10 mouse cellular contexts compared by ENCODE assay signal in the genomic region with DNA sequence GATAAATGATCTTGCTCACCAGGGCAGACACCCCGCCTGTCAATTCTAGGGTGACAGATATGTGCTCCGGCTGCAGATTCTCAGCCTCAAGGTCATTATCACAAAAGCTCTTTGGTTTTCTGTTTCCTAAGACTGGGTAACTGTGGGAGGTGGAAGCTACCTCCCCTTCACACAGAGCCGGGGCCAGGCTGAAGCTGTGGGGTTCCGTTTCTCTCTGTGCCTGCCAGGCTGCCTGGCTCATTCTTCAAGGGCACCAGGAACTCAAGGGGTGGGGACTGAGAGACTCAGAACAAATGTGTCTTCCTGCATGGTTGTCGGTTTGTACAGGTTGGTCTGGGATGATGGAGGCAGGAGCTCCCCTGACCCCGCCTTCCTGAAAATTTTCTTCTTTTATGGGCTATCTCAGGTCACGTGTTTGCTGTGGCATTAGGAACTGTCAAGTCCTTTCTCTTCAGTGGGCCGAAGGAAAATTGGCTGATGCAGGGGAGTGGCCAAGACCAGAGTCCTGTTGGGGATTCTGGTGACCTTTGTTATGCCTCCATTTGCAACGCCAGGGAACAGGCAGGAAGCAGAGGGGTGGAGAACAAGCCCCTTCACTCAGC.
A peak's percentile ranks its signal among the peaks of the same experiment; 100 is the strongest.
DNase-seq lines count a peak whose midpoint lies in the region; ATAC-seq and TF ChIP-seq lines count a peak whose summit lies in the region.
"Had no signal": no experiment of that assay in that cellular context is flagged by ENCODE, and none has a peak within 500 bp of the region (broad histone marks: within the 10 kb centered on the region; RNA-seq: fewer than 3 reads in every experiment).

No protein-coding gene starts in this region.

- H3K9me3 ChIP-seq in midbrain, postnatal 0 days (ENCODE audit: low read length) = no peaks in the 10 kb centered on the region
- H3K9me3 ChIP-seq in midbrain, embryonic 13.5 days = no peaks in the 10 kb centered on the region
- H3K9me3 ChIP-seq: limb, embryonic 10.5 days had no signal

- WGBS in midbrain, postnatal 0 days = 37% methylated on average over 9 of the region's 9 CpGs
- WGBS in midbrain, embryonic 13.5 days = 51% methylated on average over 9 of the region's 9 CpGs

- no peak for TF ChIP-seq CTCF in midbrain, postnatal 0 days (IDR thresholded peaks at IDR 0.05)

- DNase-seq in midbrain, postnatal 0 days (ENCODE audit: low spot score) = peak; percentile 22
- peak; percentile 11 to 29 for DNase-seq in adrenal gland, postnatal 36 days
- DNase-seq in cerebellum, postnatal 36 days = peak; percentile 49 to 53
- DNase-seq in ovary, postnatal 10 days (ENCODE audit: low spot score) = no peak
- DNase-seq in B cell, adult 2 months = no peak
- DNase-seq: kidney, adult 11 months; liver, postnatal 0 days had no signal

- H3K4me3 ChIP-seq in midbrain, postnatal 0 days (ENCODE audit: low read depth, low read length) = no peak overlapping the region
- H3K4me3 ChIP-seq in midbrain, embryonic 13.5 days (replicated peaks) = no peak overlapping the region
- H3K4me3 ChIP-seq: limb, embryonic 10.5 days had no signal

- 0 out of 2 replicates have a peak, but pooled peaks cover 3% of the 10 kb centered on the region for H3K4me1 ChIP-seq in midbrain, postnatal 0 days (ENCODE audit: insufficient read depth, low read length)
- H3K4me1 ChIP-seq in midbrain, embryonic 13.5 days (replicated peaks) = peaks cover 36% of the 10 kb centered on the region

- peaks cover 25% of the 10 kb centered on the region for H3K36me3 ChIP-seq in midbrain, postnatal 0 days (ENCODE audit: insufficient read depth, low read length)
- no peaks in the 10 kb centered on the region for H3K36me3 ChIP-seq in midbrain, embryonic 13.5 days
- H3K36me3 ChIP-seq: limb, embryonic 10.5 days had no signal

- H3K9ac ChIP-seq in midbrain, postnatal 0 days (replicated peaks; ENCODE audit: low read length, poor library complexity, severe bottlenecking) = no peak overlapping the region
- H3K9ac ChIP-seq in midbrain, embryonic 13.5 days (replicated peaks) = no peak overlapping the region
- H3K9ac ChIP-seq: liver, postnatal 0 days had no signal

- no peaks in the 10 kb centered on the region for H3K27me3 ChIP-seq in midbrain, postnatal 0 days (ENCODE audit: insufficient read depth, low read length)
- no peaks in the 10 kb centered on the region for H3K27me3 ChIP-seq in midbrain, embryonic 13.5 days

- no peak for ATAC-seq in midbrain, postnatal 0 days (ENCODE audit: low FRiP score)
- ATAC-seq in midbrain, embryonic 13.5 days = no peak
- 0 out of 2 replicates have a peak, but pooled peaks have one; percentile 12 for ATAC-seq in megakaryocyte-erythroid progenitor cell, adult 5-6 weeks (replicated peaks; ENCODE audit: low FRiP score, low TSS enrichment, poor library complexity, severe bottlenecking)
- ATAC-seq: liver, postnatal 0 days had no signal

- no peak overlapping the region for H3K4me2 ChIP-seq in midbrain, postnatal 0 days (ENCODE audit: low read depth, low read length, poor library complexity, severe bottlenecking)
- no peak overlapping the region for H3K4me2 ChIP-seq in midbrain, embryonic 13.5 days (replicated peaks)

- no peak overlapping the region; the same call in 1 of the 2 replicates for H3K27ac ChIP-seq in midbrain, postnatal 0 days (ENCODE audit: low read depth, low read length)
- H3K27ac ChIP-seq in midbrain, embryonic 13.5 days = no peak overlapping the region
- H3K27ac ChIP-seq: limb, embryonic 10.5 days had no signal

Comparison
In these comparisons a context has a peak if more than half of its experiments do, and no peak if none do; other contexts are left out.
1. DNase-seq: peak in midbrain, postnatal 0 days (single experiment), adrenal gland, postnatal 36 days (2 of 2) and cerebellum, postnatal 36 days (2 of 2); none in ovary, postnatal 10 days (single experiment) and B cell, adult 2 months (0 of 2).